Mouse (Mus musculus): ENCODE data around the gene Zranb2.
A peak's percentile ranks its signal among the peaks of the same experiment; 100 is the strongest.

The Zranb2 gene

DNA sequence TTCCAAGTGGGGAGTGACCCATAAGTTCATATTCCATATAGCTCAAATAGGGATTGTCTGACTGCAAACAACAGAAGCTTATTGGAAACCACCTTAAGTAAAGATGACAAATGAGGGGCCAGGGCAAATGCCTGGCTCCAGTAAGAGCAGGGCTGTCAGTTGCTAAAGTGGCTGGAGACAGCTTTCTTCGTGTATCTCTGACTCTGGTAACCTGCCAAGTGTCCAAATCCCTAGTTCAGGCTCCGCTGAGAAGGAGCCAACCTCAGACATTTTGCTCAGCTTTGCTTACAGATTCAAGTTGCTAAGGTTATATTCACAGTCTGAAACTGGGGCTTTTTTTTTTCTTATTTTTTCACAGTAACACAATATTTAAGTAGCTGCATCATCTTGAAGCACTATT is 45.4 kb downstream of the Zranb2 start:
- no peak for DNase-seq

- no peak for DNase-seq
Measured at GRCm38 (mm10) chr3:157580299-157580698, 46.3 kb downstream of the Zranb2 start.

- no peak for DNase-seq
Measured at GRCm38 (mm10) chr3:157581755-157582154, 47.8 kb downstream of the Zranb2 start.

DNA sequence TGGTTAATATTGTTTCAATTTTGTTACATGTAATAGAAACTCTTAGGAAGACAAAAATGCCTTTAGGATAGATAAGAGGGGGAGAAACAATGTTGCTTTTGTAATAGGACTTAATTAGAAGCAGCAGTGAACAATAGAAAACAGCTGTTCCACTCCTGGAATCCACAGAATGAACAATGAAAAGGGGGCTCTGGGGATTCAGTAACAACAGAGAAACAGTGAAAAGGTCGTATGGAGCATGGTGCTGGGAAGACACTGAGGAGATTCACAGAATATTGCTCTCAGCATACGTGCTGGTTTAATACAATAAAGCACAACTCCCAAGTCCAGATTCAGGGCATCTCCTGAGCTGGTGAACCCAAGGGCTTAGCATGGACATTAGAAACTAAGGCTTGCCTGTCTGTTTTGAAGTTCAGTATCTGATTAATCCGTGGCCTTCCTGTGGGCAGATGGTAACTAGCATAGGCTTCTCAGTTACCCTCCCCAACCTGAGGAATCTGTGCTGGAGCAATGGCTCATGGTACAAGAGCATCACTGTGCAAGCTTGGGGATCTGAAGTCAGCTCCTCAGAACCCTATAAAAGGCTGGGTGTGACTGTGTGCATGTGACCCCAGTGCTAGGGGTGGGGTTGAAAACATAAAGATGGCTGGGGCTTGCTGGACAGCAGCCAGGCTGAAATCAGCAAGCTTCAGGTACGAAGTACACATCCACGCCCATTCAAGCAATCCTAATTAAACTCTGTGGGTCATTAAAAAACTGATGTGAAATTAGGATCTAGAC is 48.9 kb downstream of the Zranb2 start:
- DNase-seq: peak in 1 of 2 experiments; percentile 13

DNA sequence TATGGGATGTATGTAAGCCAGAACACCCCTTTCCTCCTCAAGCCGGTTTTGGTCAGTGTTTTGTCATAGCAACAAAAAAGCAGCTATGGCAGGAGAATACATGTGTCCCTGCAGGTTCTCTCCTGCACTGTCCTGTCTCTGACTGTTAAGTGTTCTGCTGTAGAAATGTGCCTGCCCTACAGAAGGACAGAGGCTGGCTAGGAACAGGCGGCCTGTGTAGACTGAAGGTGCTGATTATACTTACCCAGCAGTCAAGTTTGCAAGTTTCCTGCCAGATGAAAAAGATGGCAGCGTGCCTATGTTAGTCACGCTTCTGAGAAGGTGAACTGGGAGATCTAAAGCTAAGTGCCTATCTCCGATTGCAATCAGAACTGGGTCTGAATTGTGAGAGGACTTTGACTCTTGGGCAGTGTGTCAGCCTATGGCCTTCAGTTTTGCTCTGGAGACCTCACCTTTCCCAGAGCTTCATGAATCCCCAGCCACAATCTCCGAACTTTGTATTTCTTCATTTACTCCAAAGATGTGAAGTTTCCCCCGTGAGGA is 63.9 kb downstream of the Zranb2 start:
- DNase-seq: peak; percentile 9 to 19

Measured in kidney, postnatal 36 days (tissue).